Mouse (Mus musculus): ENCODE results near the gene Nudt16l1.

The Nudt16l1 gene

DNA sequence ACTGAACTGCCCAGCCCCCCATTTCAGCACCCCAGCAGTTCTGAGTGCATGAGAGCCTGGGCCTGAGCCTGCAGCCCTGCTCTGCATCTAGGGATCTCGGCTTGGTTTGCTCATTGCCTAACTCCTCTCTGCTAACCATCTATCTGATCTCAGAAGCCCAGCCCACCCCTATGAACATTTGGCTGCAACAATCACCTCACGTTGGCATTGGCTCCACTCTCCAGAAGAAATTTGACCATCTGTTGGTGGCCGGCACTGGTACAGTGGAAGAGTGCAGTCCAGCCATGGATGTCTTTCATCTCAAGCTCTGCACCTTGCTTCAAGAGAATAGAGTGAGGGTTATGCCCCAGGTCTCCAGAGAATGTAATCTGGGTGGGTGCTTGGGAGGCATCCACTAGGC is 18.9 kb downstream of the Nudt16l1 start:
- DNase-seq (ENCODE audit: low read depth, low spot score) = no peak

DNA sequence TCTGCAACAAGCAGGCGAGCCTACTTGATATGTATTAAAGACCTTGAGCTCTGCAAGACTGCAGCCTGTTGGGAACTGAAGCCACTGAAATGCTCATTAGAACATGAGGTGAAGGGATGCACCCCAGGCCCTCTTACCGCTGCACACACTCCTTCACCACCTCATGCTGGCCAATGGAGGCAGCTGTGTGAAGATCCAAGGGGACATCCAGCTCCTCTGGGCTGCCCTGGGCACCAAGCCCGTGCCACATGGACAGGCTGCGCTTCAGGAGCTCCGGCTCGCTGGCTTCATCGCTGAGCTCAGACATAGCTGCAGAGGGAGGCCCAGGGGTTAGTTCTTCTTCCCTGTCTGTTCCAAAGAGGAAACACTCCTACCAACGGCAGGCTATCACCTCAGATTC is 21.7 kb downstream of the Nudt16l1 start:
- DNase-seq (ENCODE audit: low read depth, low spot score) = no peak

DNA sequence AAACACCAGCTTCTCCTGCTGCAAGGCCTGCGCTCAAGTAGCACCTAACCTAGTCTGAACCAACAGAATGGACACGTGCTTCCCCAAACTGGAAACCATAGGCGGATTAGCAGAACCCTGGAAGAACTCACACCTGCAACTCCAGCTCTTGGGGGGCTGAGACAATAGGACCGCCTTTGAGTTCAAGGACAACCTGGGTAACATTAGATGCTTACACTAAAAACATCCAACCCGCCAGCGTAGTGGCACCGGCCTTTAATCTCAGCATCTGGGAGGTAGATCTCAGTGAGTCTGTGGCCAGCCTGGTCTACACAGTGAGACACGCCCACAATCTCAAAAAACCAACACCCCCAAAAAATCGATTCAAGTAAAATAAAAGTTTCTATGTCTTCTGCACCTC is 24.8 kb downstream of the Nudt16l1 start:
- no peak for DNase-seq (ENCODE audit: low read depth, low spot score)

DNA sequence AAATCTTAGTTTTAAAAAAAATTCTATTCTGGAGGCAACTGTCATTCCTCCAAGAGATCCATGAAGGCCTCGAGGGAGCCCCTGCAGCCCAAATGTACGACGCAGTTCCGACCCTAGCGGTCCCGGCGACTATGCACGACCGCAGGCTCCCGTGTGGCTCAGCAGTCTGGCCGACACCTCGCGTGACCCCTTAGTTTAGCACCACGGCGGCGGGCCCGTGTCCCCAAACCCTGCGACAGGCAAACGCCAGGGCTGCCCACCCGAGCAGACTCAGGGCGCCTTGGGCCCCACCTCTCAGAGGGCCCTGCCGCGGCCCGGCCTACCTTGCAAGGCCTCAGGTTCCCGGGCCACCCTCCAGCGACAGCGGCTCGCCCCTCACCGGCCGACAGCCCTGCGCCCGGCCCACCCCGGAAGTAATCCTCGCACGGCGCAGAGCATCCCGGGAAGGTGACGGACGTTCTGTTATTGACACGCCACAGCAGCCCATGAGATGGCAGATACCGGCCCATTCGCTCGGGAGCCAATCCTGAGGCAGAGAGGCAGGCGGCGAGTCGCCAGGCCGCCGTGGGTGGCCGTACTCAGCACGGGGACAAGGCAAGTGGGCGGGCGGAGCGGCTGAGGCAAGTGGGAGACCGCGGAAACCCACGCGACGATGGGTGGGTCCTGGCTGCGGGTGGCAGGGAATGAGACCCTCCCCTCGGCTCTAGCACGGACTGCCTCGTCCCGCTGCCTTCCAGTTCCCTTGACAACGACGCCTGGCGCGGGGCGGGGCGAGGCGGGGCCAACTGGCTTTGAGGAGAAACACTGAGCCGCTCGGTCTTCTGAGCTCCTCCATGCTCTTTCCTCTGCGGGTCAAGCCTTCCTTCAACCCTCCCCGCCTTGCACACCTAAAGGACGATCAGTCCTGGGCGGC is 25.5 kb downstream of the Nudt16l1 start, which contains the start of gene Anks3:
Gene Anks3, minus strand, starts transcription at position 409 of the 913 bp plus-strand sequence.
- peak; percentile 96 for DNase-seq (ENCODE audit: low read depth, low spot score)

DNA sequence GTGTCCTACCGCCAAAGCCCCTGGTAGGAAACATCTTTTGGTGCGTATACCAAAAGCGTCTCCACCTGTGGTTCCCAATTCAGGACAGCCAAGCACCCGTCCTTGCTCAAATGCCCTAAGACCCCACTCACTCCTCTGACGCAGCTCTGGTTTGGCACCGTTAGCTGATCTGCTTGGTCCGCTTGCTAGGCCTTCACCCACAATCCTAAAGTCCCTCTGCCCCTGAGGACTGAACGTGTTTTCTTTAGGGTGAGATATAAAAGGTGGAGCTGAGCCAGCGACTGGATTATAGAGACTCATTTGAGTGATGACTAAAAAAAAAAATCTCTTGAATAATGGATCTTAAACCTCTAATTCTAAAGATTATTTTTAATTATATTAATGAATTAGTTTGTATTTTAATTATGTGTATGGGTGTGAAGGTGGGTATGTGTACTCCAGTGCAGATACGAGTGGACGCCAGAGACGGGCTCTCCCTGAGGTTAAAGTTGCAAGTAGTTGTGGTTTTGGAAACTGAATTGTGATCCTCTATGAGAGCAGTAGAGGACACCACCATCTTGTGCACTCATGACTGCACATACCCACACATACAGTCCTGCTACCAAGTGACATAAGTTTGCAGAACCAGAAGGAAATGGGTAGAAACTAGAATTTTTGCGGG is 26.3 kb downstream of the Nudt16l1 start:
- DNase-seq (ENCODE audit: low read depth, low spot score) = no peak

DNA sequence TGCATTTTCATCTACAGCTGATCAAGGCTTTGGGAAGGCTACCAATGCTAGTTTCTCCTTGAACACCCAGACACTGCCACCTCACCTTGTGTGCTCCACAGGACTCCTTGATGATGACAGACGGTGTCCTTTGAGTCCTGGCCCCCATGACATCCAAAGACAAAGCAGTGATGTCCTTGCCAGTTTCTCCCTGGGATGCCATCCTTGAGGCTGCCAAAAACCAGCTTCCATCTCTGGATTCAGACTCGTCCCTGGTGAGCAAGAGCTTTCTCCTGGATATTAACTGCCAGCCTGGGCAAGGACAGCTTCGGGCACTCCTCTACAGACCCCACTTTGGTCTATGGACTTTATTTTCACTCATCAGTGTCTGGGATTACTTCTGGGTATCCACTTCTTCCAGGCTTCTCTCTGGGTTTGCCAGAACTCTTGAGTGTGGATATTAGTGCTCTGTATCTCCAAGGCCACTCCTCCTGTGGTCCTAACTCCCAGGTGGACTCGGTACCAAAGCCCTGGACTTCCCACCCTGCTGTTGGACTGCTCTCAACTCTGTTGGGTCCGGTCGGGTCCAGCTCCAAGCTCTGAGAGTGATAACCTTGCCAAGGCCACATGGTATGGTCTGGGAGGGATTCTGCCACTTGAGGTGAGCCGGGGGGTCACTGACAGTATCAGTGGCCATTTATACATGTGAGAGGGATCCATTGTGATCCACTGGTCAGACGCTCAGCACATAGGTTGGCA is 27.0 kb downstream of the Nudt16l1 start:
- DNase-seq (ENCODE audit: low read depth, low spot score) = no peak

DNA sequence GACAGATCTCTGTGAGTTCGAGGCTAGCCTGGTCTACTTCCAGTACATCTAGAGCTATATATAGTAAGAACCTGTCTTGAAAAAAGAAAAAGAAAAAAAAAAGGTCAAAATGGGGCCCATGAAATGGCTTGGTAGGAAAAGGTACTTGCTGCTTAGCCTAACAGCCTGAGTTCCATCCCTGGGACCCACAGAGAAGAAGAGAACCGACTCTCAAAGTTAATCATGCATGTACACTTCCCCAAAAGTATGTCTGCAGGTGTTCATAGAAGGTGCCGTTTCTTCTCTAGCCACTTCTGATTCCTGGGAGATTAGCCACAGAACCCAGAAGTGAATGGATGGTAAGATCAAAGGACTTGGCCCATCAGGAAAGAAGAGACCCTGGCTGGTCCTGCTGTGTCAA is 29.9 kb downstream of the Nudt16l1 start:
- no peak for DNase-seq (ENCODE audit: low read depth, low spot score)

DNA sequence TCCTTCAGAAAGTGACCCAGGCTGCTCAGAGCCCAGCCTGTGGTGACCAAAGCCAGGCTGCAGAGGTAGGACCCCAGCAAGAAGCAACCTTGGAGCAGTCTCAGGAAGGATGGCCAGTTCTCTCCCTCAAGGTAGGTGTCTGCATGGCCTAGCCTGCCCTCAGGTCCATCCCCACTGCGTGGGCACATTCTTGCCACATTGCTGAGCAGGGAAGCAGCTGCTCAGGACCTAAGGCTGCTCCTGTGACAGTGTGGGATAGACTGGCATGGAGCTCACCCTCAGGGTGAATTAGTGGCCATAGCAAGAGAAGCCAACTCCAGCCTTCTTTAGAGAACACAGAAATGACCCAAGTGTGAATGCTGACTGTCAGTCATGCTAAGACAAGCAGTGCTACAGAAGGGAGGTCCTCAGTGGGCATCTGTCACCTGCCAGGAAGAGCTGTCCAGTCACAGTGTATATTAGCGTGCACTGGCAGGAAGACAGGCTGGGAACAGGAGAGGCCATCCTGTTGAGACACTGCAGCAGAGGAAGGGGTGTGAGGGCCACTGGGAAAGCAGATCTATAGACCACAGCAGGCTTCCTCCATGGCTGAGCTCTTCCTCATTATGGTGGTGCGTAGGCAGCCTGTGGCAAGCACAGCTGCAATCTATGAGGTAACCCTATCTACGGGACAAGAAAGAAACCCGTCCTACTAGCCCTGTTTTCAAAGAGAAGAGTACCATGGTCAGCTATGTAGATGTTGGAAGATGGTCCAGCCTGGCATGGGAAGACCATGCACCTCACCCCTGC is 30.7 kb downstream of the Nudt16l1 start:
- DNase-seq (ENCODE audit: low read depth, low spot score) = no peak

DNA sequence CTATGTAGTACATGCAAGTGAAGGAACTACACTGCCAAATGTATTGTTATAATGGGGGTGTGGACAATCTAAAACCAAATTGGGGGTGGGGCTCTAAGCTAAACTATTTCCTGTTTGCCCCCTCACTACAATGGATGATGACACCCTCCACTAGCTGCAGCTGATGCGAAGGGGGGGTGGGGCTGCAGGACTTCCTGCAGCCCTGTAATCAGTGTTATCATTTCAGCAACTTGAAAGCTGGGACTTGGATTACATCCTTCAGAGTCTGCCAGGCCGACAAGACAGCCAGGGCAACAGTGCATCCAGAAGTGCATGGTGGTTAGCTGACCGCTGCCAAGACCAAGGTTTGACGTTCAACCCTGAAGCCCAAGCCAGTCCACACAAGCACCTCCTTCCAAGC is 33.1 kb downstream of the Nudt16l1 start:
- DNase-seq (ENCODE audit: low read depth, low spot score) = no peak

DNA sequence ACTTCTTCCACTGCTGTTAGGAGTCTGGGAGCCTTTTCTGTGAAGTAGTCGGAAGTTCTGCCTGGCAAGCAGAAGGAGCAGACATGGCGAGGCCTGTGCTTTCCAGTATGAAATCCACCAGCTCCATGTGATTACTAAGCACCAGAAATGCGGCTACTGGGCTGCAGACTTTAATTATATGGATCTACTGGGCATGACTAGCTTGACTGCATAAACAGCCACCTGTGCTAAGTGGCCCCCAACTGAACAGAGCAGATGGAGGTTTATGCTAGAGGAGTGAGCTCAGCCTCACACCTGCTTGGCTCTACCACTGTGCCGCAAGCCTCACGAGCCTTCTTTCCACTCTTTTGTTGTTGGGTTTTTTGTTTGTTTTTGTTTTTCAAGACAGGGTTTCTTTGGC is 36.0 kb downstream of the Nudt16l1 start:
- DNase-seq (ENCODE audit: low read depth, low spot score) = no peak

DNA sequence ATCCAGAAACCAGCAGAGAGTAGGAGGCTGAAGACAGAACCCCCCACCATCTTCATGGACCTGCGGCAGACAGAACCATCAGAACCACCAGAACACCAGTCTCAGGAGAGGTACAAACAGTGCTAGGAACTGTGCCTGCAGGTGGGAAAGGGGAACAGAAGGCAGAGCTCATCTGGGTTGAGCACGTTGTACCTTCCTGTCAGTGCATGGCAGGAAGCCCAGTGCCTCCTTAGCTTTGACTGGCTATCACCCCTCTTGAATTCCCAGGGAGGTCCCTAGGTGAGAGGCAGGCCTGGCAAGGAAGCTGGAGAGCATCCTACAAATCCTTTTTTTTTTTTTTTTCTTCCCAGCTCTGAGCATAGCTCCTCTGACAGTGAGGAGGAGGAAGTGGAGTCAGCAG is 37.6 kb downstream of the Nudt16l1 start:
- no peak for DNase-seq (ENCODE audit: low read depth, low spot score)

DNA sequence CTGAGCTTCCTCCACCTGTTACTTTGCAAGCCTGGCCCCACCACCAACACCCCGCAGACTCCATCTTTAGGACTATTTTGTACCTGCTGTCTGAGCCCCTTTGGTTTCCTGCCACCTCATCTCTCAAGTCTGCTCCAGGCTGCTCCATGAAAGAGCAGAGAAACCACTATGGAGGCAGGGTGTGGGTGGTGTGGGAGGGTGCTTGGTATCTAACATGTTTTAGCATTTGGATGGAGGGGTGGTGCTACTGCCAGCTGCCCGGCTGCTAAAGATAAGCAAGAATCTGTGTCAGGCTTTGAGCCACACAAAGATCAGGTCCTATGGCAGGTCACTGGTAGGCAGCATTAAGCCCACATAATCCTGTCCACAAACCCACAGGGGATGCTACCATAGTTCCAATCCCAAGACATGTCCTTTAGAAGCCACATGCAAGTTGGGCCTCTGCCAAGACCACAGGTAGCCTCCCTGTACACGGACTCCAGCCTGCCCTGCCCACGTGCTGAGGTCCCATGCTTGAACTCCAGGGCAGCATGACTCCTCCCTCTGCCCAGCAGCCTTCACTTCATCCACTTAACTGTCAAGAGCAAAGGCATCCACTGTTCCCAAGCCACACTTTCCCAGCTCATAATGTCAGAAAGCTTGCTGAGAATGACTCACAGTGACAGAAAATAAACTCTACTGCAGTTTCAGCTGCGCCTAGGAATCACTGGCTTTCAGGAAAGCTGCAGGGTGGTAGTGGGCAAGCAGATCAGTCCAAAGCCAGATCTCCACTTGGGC is 39.9 kb downstream of the Nudt16l1 start:
- DNase-seq (ENCODE audit: low read depth, low spot score) = no peak

DNA sequence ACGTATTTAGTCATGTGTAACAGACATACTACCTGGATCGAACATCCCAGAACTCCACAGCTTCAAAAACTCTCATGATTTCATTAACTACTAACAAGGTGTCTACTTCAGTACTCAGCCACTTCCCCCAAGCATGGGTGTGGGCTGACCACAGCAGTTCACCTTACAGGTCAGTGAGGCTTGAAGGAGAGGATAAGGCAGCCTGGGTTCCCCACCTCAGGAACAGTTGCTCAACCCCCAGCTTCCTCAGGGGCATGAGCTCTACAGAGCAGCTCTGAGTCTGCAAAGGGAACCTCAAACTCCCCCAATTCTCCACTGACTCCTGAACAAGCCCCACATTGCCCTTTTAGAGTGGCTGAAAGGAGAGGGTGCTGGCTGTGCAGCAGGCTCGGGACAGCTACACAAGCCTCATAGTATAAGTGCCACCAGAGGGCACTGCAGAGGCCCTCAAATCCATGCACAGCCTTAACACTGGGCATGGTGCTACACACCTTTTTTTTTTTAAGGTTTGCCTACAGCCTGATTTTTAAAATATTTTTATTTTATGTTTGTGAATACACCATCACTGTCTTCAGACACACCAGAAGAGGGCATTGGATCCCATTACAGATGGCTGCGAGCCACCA is 41.3 kb downstream of the Nudt16l1 start:
- DNase-seq (ENCODE audit: low read depth, low spot score) = no peak

DNA sequence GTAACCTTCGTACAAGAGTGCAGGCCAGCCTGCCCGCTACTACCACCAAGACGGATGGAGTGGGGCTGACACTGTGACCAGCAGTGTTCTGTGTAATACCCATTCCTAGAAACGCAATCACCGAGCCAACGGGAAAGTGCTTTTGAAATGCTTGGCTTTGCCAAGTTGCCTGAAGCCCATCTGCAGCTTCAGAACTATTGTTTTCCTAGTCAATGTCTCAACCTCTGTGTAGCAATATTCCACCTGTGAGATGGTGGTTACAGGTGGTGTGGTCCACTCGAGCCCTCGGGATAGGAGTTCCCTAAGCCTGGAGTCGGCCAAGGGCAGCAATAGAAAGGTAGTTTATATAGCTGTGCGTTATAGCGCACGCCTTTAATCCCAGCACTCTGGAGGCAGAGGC is 46.2 kb downstream of the Nudt16l1 start:
- DNase-seq (ENCODE audit: low read depth, low spot score) = no peak
